Mouse (Mus musculus) kidney, postnatal 14 days (tissue): Measurements from ENCODE around the gene Egfl7.

ENCODE experiments used
- DNase-seq: peaks from one replicate; pipeline ENCODE4 v3.0.0; 2022; ENCODE audit warnings: mixed read lengths

The Egfl7 gene

GRCm38 (mm10) chr2:26594934-26595724 lies 15.3 kb downstream of the Egfl7 start:
- DNase-seq: peak; percentile 83

DNA sequence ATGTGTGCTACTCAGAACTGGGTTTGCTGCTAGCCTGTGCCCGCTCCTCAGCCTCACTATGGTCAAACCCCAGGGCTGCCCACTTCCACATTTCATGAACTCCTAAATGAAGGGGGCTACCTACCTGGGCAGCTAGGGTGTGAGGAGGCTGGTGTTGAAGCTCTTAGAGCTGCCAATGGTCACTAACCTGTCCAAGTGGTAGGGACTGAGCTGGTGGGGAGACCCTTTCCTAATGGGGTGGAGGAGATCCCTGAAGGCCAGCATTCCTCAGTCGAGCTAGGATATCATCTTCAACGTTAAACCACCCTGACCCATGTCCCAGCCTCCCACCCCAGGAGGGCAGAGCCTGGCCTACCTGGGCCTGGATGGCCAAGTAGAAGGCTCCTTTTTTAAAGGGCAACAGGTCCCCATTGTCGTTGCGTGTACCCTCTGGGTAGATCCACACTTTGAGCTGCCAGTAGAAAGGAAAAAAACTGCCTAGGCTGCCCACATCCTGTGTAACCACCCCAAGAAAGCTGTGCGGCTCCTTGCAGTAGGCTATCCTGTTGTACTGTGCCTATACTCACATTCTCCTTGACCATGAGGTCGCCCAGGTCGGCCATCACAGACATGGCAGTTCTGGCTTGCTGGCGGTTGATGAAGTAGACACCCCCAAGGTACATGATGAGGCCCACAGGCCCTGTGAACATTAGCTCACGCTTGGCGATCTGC lies 16.1 kb downstream of the Egfl7 start:
- DNase-seq: no peak

DNA sequence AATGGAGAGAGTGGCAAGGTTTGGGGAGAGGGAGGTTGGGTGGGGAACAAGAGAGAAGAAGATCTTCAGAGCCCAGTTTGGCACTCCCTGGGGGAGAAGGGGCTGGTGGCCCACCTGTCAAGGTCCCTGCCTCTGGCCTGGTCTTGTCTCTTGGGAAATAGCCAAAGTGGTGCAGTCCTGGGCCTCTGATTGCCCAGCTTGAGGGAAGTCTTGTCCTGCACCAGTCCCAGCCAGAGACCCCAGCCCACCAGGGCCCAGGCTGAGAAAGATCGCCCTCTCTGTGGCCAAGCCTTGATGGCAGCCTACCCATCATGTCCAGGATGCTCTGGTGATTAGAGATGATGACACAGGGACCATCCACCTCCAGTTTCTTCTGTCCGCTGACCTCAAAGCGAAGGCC lies 17.1 kb downstream of the Egfl7 start:
- DNase-seq: no peak

- no peak for DNase-seq
Observed at GRCm38 (mm10) chr2:26597810-26598209, 18.0 kb downstream of the Egfl7 start.

- DNase-seq: no peak
Observed at GRCm38 (mm10) chr2:26598462-26598861, 18.6 kb downstream of the Egfl7 start.

DNA sequence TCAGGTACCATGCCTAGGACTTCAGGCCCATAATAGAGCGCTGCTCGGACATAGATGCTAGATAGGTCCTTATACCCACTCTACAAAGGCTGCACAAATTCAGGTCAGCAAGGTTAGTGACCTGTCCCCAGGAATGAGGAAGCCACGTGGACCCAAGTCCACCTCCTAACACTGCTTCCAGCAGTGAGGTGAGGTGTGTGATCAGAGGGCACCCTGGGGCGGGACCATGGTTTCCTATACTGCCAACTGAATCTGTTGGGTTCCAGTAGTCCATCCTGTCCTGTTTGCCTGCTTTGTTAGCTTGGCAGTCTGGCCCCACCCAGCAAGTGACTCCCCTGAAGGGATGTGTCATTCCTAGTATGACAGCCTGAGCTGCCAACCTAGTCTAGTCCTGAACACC lies 20.2 kb downstream of the Egfl7 start:
- no peak for DNase-seq

DNA sequence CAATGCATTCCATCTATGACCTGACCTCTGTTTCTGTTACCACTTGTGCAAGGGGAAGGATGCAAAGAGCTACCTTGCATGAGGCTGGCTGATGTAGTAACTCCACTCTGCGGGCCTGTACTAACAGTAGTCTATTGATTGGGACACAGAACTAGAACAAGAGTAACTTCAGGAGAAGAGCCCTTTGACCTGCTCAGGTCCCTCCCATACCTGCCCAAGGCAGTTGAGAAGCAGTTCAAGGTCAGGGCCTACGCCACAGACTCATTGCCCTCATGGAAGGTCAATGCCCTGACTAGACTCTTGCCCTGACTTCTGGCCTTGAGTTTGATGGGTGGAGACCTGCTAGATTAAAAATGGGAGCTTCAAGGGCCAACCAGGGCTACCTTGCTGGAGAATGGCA lies 20.9 kb downstream of the Egfl7 start:
- no peak for DNase-seq

GRCm38 (mm10) chr2:26601595-26601994 lies 21.8 kb downstream of the Egfl7 start:
- no peak for DNase-seq

DNA sequence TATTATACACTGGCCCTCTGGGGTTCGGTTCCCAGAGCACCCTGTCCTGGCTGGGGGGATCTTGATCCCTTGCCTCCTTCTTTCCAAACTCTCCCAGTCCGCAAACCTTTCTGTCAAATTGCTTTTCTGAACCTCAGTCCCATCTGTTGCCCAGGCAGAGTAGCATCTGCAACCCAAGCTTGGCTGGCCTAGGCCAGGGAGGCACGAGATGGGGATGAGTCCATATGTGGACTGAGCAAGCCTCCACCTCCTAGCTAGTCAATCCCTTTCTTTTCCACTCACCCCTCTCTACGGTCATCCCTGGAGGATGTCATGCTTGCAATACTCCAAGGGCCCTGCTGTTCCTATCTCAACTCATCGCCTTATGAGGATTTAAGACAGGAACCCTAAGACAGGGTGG lies 22.8 kb downstream of the Egfl7 start:
- no peak for DNase-seq

GRCm38 (mm10) chr2:26603159-26603558 lies 23.3 kb downstream of the Egfl7 start:
- DNase-seq: no peak

DNA sequence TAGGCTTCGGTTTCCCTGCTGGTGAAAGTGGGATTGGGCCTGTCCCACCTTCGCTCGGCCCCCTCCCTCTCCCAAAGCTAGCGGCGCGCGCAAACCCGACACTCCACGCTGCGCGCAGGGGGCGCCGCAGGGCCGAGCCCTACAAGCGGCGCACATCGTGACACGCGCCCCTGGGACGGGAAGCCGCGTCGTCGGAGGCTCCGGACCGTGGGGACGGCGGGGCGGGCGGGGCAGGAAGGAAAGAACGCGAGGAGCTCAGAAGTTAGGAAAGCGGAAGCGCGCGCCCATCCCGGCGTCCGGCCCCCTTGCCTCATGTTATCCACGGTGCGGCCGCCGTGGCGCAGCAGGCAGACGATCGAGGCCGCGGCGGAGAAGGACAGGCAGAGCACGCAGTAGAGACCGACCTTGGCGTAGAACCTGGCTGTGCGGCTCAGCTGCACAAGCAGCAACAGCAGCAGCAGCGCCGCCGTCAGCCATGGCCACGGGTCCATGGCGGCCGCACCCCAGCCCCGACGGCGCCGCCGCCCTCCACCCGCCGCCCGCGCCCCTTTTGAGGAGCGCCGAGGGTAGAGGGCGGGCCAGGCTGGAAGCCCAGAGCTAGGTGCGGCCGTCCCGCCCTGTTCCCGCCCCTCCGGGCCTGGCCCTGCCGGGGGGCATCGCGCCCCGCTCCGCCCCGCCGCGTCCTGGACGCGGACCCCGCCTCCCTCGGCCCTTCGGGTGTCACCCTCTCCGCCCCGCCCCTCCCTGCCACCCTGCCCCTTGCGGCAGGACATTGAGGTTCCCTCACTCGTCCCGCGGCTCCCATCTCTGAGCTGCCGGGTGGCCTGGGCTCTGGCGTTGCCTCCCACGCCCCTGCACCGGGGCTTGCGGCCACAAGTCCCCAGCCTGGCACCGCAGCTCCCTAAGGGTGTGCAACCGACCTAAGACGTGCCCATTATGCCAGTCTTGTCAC lies 24.2 kb downstream of the Egfl7 start, which contains the start of gene Agpat2:
Agpat2 (minus strand) TSS at position 698 of the 952 bp plus-strand sequence.
- DNase-seq: peak; percentile 92

DNA sequence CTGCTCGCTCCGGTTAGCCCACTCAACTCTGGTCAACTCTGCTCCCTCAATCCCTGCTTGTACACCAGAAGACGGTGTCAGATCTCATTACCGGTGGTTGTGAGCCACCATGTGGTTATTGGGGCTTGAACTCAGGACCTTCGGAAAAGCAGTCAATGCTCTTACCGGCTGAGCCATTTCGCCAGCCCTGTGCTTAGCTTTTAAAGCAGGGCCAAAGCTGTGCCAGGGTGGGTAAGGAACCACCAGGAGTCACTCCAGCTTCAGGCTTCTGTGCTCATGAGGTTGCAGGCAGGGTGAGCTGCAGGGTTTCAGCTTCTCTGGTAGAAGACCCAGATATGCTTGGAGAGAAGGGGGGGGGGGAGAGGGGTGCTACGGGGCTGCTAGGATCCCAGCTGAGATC lies 25.5 kb downstream of the Egfl7 start:
- DNase-seq: no peak

GRCm38 (mm10) chr2:26606579-26606978 lies 26.8 kb downstream of the Egfl7 start:
- no peak for DNase-seq

DNA sequence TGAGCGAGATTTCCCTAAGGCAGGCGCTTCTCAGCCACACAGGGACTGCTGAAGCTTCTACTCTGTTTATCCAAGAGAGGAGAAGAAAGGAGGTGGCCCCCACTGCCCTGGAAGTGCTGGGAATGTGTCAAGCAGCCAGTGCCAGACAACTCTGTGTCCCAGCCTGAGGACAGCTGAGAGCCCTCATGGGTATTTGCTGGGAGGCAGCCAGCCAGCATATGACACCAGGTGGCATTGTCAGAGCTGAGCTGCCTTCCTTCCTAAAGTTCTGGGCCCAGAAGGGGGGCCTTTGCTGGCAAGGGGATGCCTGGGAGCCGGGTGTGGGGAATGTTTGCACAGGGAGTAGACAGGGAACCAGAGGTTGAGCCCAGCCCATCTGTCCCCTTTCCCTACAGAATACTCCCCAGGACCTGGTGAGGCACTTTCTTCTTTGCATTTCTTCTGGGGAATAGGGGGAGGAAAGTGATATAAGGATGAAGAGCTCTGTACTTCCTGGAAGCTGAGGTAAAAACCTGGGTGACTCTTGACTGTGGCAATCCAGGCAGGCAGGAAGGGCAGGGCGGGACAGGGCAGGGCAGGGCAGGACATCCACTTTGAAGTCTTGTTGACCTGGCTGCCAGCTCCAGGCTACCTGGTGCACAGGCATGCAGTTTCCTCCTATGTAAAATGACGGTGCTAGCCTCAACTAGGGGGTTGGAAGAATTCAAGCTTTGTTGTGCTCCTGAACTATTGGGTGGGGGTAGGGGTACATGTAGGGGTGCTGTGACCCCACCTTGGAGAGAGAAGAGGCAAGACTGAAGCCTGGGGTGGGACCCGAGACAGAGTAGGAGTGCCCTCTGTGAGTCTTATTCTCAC lies 27.5 kb downstream of the Egfl7 start:
- peak; percentile 62 for DNase-seq

DNA sequence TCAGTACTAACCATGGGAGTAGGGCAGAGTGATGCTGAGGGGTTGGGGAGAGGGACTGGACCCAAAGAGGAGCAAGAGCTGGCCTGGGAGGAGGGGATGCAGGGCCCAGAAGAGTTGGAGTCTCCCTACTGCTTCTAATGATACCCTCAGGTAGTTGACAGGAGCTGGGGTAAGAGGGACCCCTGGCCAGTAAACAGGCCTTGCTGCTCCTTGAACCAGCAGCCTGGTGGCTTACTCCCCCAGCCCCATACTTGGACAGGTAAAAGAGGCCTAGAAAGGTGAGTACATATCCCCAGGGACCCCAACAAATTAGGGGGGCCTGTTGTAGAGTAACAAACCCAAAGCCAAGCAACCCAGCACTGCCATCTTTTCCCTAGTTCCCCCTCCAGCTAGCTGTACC lies 29.0 kb downstream of the Egfl7 start:
- no peak for DNase-seq

DNA sequence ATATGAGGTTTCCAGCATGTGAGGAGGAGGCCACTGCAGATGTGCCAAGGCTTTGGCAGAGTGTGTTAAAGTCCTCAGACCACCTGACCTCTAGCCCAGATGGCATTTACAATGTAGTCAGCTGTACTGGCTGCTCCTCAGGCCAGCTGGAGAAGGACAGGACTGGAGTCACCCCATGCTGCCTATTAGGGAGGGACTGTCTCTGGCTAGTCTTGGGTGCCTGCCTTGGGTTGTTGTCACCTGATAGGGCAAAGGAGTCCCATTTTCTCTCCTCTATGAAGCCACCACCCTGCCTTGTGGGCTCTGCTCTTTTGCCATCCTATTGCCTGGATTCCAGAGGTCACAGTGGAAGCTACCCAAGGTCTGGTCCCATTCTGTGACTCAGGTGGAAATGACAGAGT lies 29.4 kb downstream of the Egfl7 start:
- no peak for DNase-seq

- DNase-seq: no peak
Observed at GRCm38 (mm10) chr2:26610526-26610925, 30.7 kb downstream of the Egfl7 start.

DNA sequence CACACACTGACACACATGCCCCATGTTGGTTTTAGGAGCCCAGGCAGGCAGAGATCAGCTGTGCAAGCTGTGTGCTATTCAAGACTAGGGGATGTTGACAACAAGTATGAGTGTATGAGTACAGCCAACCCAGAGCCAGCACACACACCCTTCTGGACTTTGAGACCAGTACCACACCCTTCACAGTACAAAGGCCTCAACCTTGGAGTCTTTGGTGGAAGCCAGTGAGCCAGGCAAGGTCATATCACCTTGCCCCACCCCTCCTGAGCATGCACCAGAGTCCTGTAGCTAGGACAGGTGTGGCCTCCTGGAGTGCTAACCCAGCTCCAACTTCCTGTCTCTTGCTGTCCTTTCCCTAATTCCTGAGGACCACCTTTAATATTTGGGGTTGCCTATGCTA lies 31.2 kb downstream of the Egfl7 start:
- no peak for DNase-seq

DNA sequence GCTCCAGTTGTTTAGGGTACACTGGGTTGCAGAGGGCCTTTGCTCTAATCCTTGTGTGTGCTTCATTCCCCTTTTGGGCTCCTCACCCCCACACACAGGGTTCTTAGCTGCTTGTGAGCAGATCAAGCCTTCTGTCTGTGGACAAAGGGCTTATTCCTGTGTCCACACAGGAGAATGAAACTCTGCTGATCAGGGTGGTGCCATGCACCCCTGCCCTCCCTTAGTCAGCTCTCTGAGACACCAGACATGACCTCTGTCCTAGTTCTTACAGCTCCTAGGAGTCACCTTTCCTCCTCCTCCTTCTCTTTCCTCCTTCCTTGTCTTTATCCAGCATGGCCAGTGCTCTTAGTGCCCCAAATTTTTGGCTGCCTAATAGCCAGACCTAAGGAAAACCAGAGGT lies 32.1 kb downstream of the Egfl7 start:
- DNase-seq: no peak

DNA sequence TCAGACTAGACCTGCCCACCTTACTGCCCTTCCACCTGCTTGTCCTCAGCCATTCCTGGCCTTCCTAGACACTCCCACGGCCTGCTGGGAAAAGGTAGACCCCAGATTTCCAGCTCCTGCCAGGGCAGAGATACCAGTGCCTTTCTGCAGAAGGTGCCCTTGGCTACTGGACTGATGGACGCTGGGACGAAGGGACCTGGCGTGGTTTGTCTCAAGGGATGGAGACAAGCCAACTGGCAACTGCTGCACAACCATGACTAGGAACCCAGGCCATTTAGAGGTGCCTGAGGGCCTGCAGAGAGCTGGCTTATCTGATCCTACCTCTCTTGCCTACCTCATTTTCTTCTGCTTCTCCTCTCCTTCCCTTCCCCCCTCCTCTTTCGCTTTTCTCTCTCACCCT lies 35.1 kb downstream of the Egfl7 start:
- no peak for DNase-seq

- no peak for DNase-seq
Observed at GRCm38 (mm10) chr2:26615459-26616124, 35.8 kb downstream of the Egfl7 start.

DNA sequence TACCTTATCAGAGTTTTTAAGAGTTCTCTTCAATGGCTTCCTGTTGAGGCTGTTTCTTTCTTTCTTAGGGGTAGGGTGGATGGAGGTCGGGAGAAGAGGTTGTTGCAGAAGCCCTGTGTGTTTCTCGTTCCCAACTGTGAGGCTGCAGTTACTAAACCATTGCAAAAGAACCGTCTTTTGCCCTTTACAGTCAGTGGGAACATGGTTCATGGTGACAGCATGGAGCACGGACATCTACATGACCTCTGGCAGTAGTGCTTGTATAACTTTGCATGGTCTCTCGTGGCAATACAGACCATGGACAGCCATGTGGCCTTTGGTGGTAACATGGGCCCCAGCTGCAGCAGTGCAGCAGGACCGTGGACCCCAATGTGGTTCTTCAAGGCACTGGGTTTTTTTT lies 37.5 kb downstream of the Egfl7 start:
- DNase-seq: no peak
